In the genomic region with DNA sequence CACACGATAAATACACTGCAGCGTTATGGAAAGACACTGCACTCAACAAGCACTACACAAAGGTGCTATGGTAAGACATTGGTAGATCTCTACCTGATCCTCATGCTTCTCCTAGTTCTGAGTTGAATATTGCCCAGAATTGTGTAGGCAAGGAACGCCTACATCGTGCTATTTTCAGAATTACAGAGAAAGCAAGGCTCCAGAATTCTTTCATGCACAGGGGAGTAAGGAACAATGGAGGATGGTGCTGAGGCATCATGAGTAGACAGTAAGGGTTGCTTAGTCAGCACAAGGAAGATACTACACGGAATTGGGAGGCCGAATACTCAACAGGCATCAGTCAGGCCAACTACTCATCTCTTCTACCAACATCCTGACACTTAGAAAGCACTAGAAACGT, we compare ENCODE assay signal across 19 mouse cellular contexts.
DNase-seq lines count a peak whose midpoint lies in the region; ATAC-seq and TF ChIP-seq lines count a peak whose summit lies in the region.
"Had no signal": no experiment of that assay in that cellular context is flagged by ENCODE, and none has a peak within 500 bp of the region (broad histone marks: within the 10 kb centered on the region; RNA-seq: fewer than 3 reads in every experiment).

No protein-coding gene starts in this region.

- DNase-seq in left cerebral cortex, adult 11 months (ENCODE audit: low spot score), result peak; percentile 24
- DNase-seq in left cerebral cortex, postnatal 4 days, result no peak
- peak; percentile 74 for DNase-seq in brain, adult 2 months (ENCODE audit: low read depth, low spot score)
- DNase-seq in telencephalon, adult 2 months (ENCODE audit: low read depth, low spot score), result peak; percentile 57
- no peak for DNase-seq in heart, adult 2 months
- DNase-seq: adrenal gland, adult 2 months; adrenal gland, postnatal 10 days; adrenal gland, postnatal 25 days; cerebellum, adult 11-12 months; cerebellum, adult 2 months; cerebellum, adult 9-10 months; cerebellum, postnatal 10 days; cerebellum, postnatal 25 days had no signal

- H3K4me1 ChIP-seq in megakaryocyte, embryonic 14.5 days, result peaks cover 47% of the 10 kb centered on the region
- H3K4me1 ChIP-seq in heart, adult 2 months (ENCODE audit: control insufficient read depth, insufficient read depth, low read length), result no peaks in the 10 kb centered on the region
- H3K4me1 ChIP-seq: embryonic facial prominence, embryonic 10.5 days; embryonic facial prominence, embryonic 12.5 days; forebrain, embryonic 13.5 days; forebrain, embryonic 15.5 days had no signal

- WGBS in heart, adult 2 months, result 78% methylated on average over 7 of the region's 7 CpGs

- no peak for TF ChIP-seq EP300 in heart, adult 2 months (IDR thresholded peaks at IDR 0.05; ENCODE audit: insufficient read depth, low read depth, low read length)

- H3K9ac ChIP-seq in heart, adult 2 months (ENCODE audit: low read depth, low read length), result no peak overlapping the region
- H3K9ac ChIP-seq: embryonic facial prominence, embryonic 12.5 days; forebrain, embryonic 13.5 days; forebrain, embryonic 15.5 days had no signal

- no peak for ATAC-seq in megakaryocyte, adult 5-6 weeks (ENCODE audit: poor library complexity, severe bottlenecking)
- ATAC-seq: forebrain, embryonic 13.5 days; forebrain, embryonic 15.5 days had no signal

- no peak for TF ChIP-seq CTCF in heart, adult 2 months (IDR thresholded peaks at IDR 0.05)

- no peak overlapping the region for H3K27ac ChIP-seq in heart, adult 2 months
- H3K27ac ChIP-seq: embryonic facial prominence, embryonic 10.5 days; embryonic facial prominence, embryonic 12.5 days; forebrain, embryonic 13.5 days; forebrain, embryonic 15.5 days had no signal

- H3K9me3 ChIP-seq in megakaryocyte, embryonic 14.5 days, result no peaks in the 10 kb centered on the region
- H3K9me3 ChIP-seq: embryonic facial prominence, embryonic 10.5 days; embryonic facial prominence, embryonic 12.5 days; forebrain, embryonic 13.5 days; forebrain, embryonic 15.5 days had no signal

- no peaks in the 10 kb centered on the region for H3K79me2 ChIP-seq in heart, adult 2 months (replicated peaks; ENCODE audit: control insufficient read depth, insufficient read depth, low read length)

- peaks cover 7% of the 10 kb centered on the region for H3K36me3 ChIP-seq in megakaryocyte, embryonic 14.5 days (replicated peaks; ENCODE audit: low read length)
- no peaks in the 10 kb centered on the region for H3K36me3 ChIP-seq in heart, adult 2 months (ENCODE audit: control insufficient read depth, insufficient read depth, low read length)
- H3K36me3 ChIP-seq: embryonic facial prominence, embryonic 10.5 days; embryonic facial prominence, embryonic 12.5 days; forebrain, embryonic 15.5 days had no signal

- H3K4me3 ChIP-seq in megakaryocyte, embryonic 14.5 days (replicated peaks), result peak overlapping the region; percentile 74
- no peak overlapping the region for H3K4me3 ChIP-seq in heart, adult 2 months
- H3K4me3 ChIP-seq: embryonic facial prominence, embryonic 10.5 days; embryonic facial prominence, embryonic 12.5 days; forebrain, embryonic 13.5 days; forebrain, embryonic 15.5 days had no signal

- intact Hi-C loops in left cerebral cortex, postnatal 4 days (cut with DNase I), result no loop called here
- intact Hi-C loops in heart, adult 2 months (cut with DNase I), result no loop called here

- TF ChIP-seq POLR2A in heart, adult 2 months (IDR thresholded peaks at IDR 0.05; ENCODE audit: insufficient read depth, low read depth, low read length), result no peak

- H3K27me3 ChIP-seq in megakaryocyte, embryonic 14.5 days (replicated peaks), result no peaks in the 10 kb centered on the region
- no peaks in the 10 kb centered on the region for H3K27me3 ChIP-seq in heart, adult 2 months (ENCODE audit: control insufficient read depth, insufficient read depth, low read length)
- H3K27me3 ChIP-seq: embryonic facial prominence, embryonic 12.5 days; forebrain, embryonic 13.5 days; forebrain, embryonic 15.5 days had no signal

Comparison
In these comparisons a context has a peak if more than half of its experiments do, and no peak if none do; other contexts are left out.
1. DNase-seq: peak in left cerebral cortex, adult 11 months (single experiment), brain, adult 2 months (single experiment) and telencephalon, adult 2 months (single experiment); none in left cerebral cortex, postnatal 4 days (single experiment) and heart, adult 2 months (0 of 2).